Mouse (Mus musculus): ENCODE data around the gene Gm49776. TPM values are rescaled to one million over a fixed set of nuclear protein-coding genes. Genes with fewer than 3 reads are reported as not detected.

The Gm49776 gene
- polyA plus RNA-seq, 1 experiment from 2014 or later, result 0.67 TPM

- 65% methylated on average over 4 of the region's 4 CpGs for WGBS
- ATAC-seq (ENCODE audit: low FRiP score, low TSS enrichment), result no peak
- 0 out of 2 replicates have a peak, but pooled peaks cover 4% of the 10 kb centered on the region for H3K4me1 ChIP-seq (replicated peaks; ENCODE audit: control insufficient read depth, insufficient read depth)
- no peak overlapping the region for H3K9ac ChIP-seq (ENCODE audit: low read length)
- no peaks in the 10 kb centered on the region for H3K9me3 ChIP-seq (ENCODE audit: control insufficient read depth, low read length)
- H3K4me2 ChIP-seq (replicated peaks; ENCODE audit: low read depth), result no peak overlapping the region
- no peak overlapping the region for H3K4me3 ChIP-seq (ENCODE audit: low read depth, low read length)
- no peak for TF ChIP-seq CTCF (IDR thresholded peaks at IDR 0.05; ENCODE audit: low read depth)
- TF ChIP-seq EP300 (optimal IDR thresholded peaks at IDR 0.05), result no peak
- H3K27ac ChIP-seq (replicated peaks), result no peak overlapping the region; the same call in 1 of the 2 replicates
- no peaks in the 10 kb centered on the region for H3K27me3 ChIP-seq (ENCODE audit: control insufficient read depth, insufficient read depth, low read length)
- DNase-seq (ENCODE audit: low spot score), result no peak
- peaks cover 4% of the 10 kb centered on the region for H3K36me3 ChIP-seq (ENCODE audit: control insufficient read depth, insufficient read depth, low read length)
Observed at GRCm38 (mm10) chr16:18231451-18231850, 26.7 kb downstream of the Gm49776 start.

- DNase-seq (ENCODE audit: low spot score) (no peak), ATAC-seq (ENCODE audit: low FRiP score, low TSS enrichment) (no peak)
- TF ChIP-seq EP300 (optimal IDR thresholded peaks at IDR 0.05), result no peak
- no peak for TF ChIP-seq CTCF (IDR thresholded peaks at IDR 0.05; ENCODE audit: low read depth)
Observed at GRCm38 (mm10) chr16:18231047-18231446, 27.1 kb downstream of the Gm49776 start.

GRCm38 (mm10) chr16:18230617-18231016 lies 27.5 kb downstream of the Gm49776 start:
- Histone ChIP-seq H3K4me3 (ENCODE audit: low read depth, low read length) (no peak overlapping the region), H3K27ac (replicated peaks) (no peak overlapping the region), H3K9me3 (ENCODE audit: control insufficient read depth, low read length) (no peaks in the 10 kb centered on the region), H3K27me3 (ENCODE audit: control insufficient read depth, insufficient read depth, low read length) (no peaks in the 10 kb centered on the region), H3K4me1 (replicated peaks; ENCODE audit: control insufficient read depth, insufficient read depth) (0 out of 2 replicates have a peak, but pooled peaks cover 2% of the 10 kb centered on the region), H3K4me2 (replicated peaks; ENCODE audit: low read depth) (no peak overlapping the region), H3K9ac (ENCODE audit: low read length) (no peak overlapping the region), H3K36me3 (ENCODE audit: control insufficient read depth, insufficient read depth, low read length) (peaks cover 10% of the 10 kb centered on the region)
- ATAC-seq (ENCODE audit: low FRiP score, low TSS enrichment) (no peak), DNase-seq (ENCODE audit: low spot score) (no peak)
- peak; percentile 17; the same call in 1 of the 2 replicates for TF ChIP-seq CTCF (IDR thresholded peaks at IDR 0.05; ENCODE audit: low read depth)
- TF ChIP-seq EP300 (optimal IDR thresholded peaks at IDR 0.05), result no peak
- 82% methylated on average over 6 of the region's 6 CpGs for WGBS

More at GRCm38 (mm10) chr16:18231047-18231446, 27.1 kb downstream of the Gm49776 start:
- Histone ChIP-seq H3K27me3 (ENCODE audit: control insufficient read depth, insufficient read depth, low read length) (no peaks in the 10 kb centered on the region), H3K27ac (replicated peaks) (no peak overlapping the region; the same call in 1 of the 2 replicates), H3K9ac (ENCODE audit: low read length) (no peak overlapping the region), H3K4me1 (replicated peaks; ENCODE audit: control insufficient read depth, insufficient read depth) (0 out of 2 replicates have a peak, but pooled peaks cover 4% of the 10 kb centered on the region), H3K4me3 (ENCODE audit: low read depth, low read length) (no peak overlapping the region), H3K4me2 (replicated peaks; ENCODE audit: low read depth) (no peak overlapping the region), H3K36me3 (ENCODE audit: control insufficient read depth, insufficient read depth, low read length) (peaks cover 7% of the 10 kb centered on the region), H3K9me3 (ENCODE audit: control insufficient read depth, low read length) (no peaks in the 10 kb centered on the region)
- WGBS, result 77% methylated on average over 3 of the region's 3 CpGs

GRCm38 (mm10) chr16:18229622-18230021 lies 28.5 kb downstream of the Gm49776 start:
- peaks cover 10% of the 10 kb centered on the region for H3K36me3 ChIP-seq (ENCODE audit: control insufficient read depth, insufficient read depth, low read length)
- no peak overlapping the region for H3K4me3 ChIP-seq (ENCODE audit: low read depth, low read length)
- no peak overlapping the region for H3K9ac ChIP-seq (ENCODE audit: low read length)
- WGBS, result 45% methylated on average over 11 of the region's 11 CpGs
- ATAC-seq (ENCODE audit: low FRiP score, low TSS enrichment) (0 out of 2 replicates have a peak, but pooled peaks have one; percentile 15), DNase-seq (ENCODE audit: low spot score) (peak; percentile 57)
- no peaks in the 10 kb centered on the region for H3K27me3 ChIP-seq (ENCODE audit: control insufficient read depth, insufficient read depth, low read length)
- 0 out of 2 replicates have a peak, but pooled peaks cover 2% of the 10 kb centered on the region for H3K4me1 ChIP-seq (replicated peaks; ENCODE audit: control insufficient read depth, insufficient read depth)
- no peak for TF ChIP-seq EP300 (optimal IDR thresholded peaks at IDR 0.05)
- no peak for TF ChIP-seq CTCF (IDR thresholded peaks at IDR 0.05; ENCODE audit: low read depth)
- H3K9me3 ChIP-seq (ENCODE audit: control insufficient read depth, low read length), result no peaks in the 10 kb centered on the region
- H3K27ac ChIP-seq (replicated peaks), result no peak overlapping the region
- no peak overlapping the region for H3K4me2 ChIP-seq (replicated peaks; ENCODE audit: low read depth)

GRCm38 (mm10) chr16:18228856-18229255 lies 29.3 kb downstream of the Gm49776 start:
- ATAC-seq (ENCODE audit: low FRiP score, low TSS enrichment), result no peak
- Histone ChIP-seq H3K4me1 (replicated peaks; ENCODE audit: control insufficient read depth, insufficient read depth) (0 out of 2 replicates have a peak, but pooled peaks cover 2% of the 10 kb centered on the region), H3K4me2 (replicated peaks; ENCODE audit: low read depth) (no peak overlapping the region), H3K9ac (ENCODE audit: low read length) (no peak overlapping the region), H3K4me3 (ENCODE audit: low read depth, low read length) (no peak overlapping the region), H3K9me3 (ENCODE audit: control insufficient read depth, low read length) (no peaks in the 10 kb centered on the region), H3K27me3 (ENCODE audit: control insufficient read depth, insufficient read depth, low read length) (no peaks in the 10 kb centered on the region), H3K27ac (replicated peaks) (no peak overlapping the region), H3K36me3 (ENCODE audit: control insufficient read depth, insufficient read depth, low read length) (peaks cover 13% of the 10 kb centered on the region)
- 95% methylated on average over 4 of the region's 4 CpGs for WGBS
- TF ChIP-seq CTCF (IDR thresholded peaks at IDR 0.05; ENCODE audit: low read depth) (no peak), EP300 (optimal IDR thresholded peaks at IDR 0.05) (no peak)
- no peak for DNase-seq (ENCODE audit: low spot score)

GRCm38 (mm10) chr16:18227897-18228422 lies 30.2 kb downstream of the Gm49776 start:
- Histone ChIP-seq H3K36me3 (ENCODE audit: control insufficient read depth, insufficient read depth, low read length) (peaks cover 16% of the 10 kb centered on the region), H3K4me3 (ENCODE audit: low read depth, low read length) (no peak overlapping the region)
- no peak for ATAC-seq (ENCODE audit: low FRiP score, low TSS enrichment)

More at GRCm38 (mm10) chr16:18227897-18228422, 30.2 kb downstream of the Gm49776 start:
- no peaks in the 10 kb centered on the region for H3K4me1 ChIP-seq (replicated peaks; ENCODE audit: control insufficient read depth, insufficient read depth)
- no peak overlapping the region for H3K27ac ChIP-seq (replicated peaks)
- no peaks in the 10 kb centered on the region for H3K9me3 ChIP-seq (ENCODE audit: control insufficient read depth, low read length)
- DNase-seq (ENCODE audit: low spot score), result no peak
- no peak overlapping the region for H3K9ac ChIP-seq (ENCODE audit: low read length)
- WGBS, result 88% methylated on average over 20 of the region's 20 CpGs
- TF ChIP-seq EP300 (optimal IDR thresholded peaks at IDR 0.05) (no peak), CTCF (IDR thresholded peaks at IDR 0.05; ENCODE audit: low read depth) (no peak)
- no peak overlapping the region for H3K4me2 ChIP-seq (replicated peaks; ENCODE audit: low read depth)
- no peaks in the 10 kb centered on the region for H3K27me3 ChIP-seq (ENCODE audit: control insufficient read depth, insufficient read depth, low read length)

Measured in stomach, postnatal 0 days (tissue).